Mouse (Mus musculus): ENCODE measurements around the gene Ntrk1. TPM values are rescaled to one million over a fixed set of nuclear protein-coding genes. Genes with fewer than 3 reads are reported as not detected.

Ntrk1 gene
- total RNA-seq, 1 experiment from 2014 or later, result not detected

GRCm38 (mm10) chr3:87795336-87796277, 645 bp upstream of the Ntrk1 start:
- no peak for ATAC-seq (replicated peaks; ENCODE audit: insufficient number of reproducible peaks, low FRiP score, low TSS enrichment, poor library complexity, severe bottlenecking)

- ATAC-seq (replicated peaks; ENCODE audit: insufficient number of reproducible peaks, low FRiP score, low TSS enrichment, poor library complexity, severe bottlenecking), result no peak
Measured at GRCm38 (mm10) chr3:87789768-87790167, 5.2 kb downstream of the Ntrk1 start.

- ATAC-seq (replicated peaks; ENCODE audit: insufficient number of reproducible peaks, low FRiP score, low TSS enrichment, poor library complexity, severe bottlenecking), result no peak
Measured at GRCm38 (mm10) chr3:87789248-87789647, 5.7 kb downstream of the Ntrk1 start.

- ATAC-seq (replicated peaks; ENCODE audit: insufficient number of reproducible peaks, low FRiP score, low TSS enrichment, poor library complexity, severe bottlenecking), result no peak
Measured at GRCm38 (mm10) chr3:87785626-87786214, 9.2 kb downstream of the Ntrk1 start.

- no peak for ATAC-seq (replicated peaks; ENCODE audit: insufficient number of reproducible peaks, low FRiP score, low TSS enrichment, poor library complexity, severe bottlenecking)
Measured at GRCm38 (mm10) chr3:87785156-87785555, 9.8 kb downstream of the Ntrk1 start.

- ATAC-seq (replicated peaks; ENCODE audit: insufficient number of reproducible peaks, low FRiP score, low TSS enrichment, poor library complexity, severe bottlenecking), result no peak
Measured at GRCm38 (mm10) chr3:87783282-87784023, 11.5 kb downstream of the Ntrk1 start.

GRCm38 (mm10) chr3:87779086-87779485, 15.9 kb downstream of the Ntrk1 start:
- no peak for ATAC-seq (replicated peaks; ENCODE audit: insufficient number of reproducible peaks, low FRiP score, low TSS enrichment, poor library complexity, severe bottlenecking)

- ATAC-seq (replicated peaks; ENCODE audit: insufficient number of reproducible peaks, low FRiP score, low TSS enrichment, poor library complexity, severe bottlenecking), result no peak
Measured at GRCm38 (mm10) chr3:87778283-87778682, 16.7 kb downstream of the Ntrk1 start.

- ATAC-seq (replicated peaks; ENCODE audit: insufficient number of reproducible peaks, low FRiP score, low TSS enrichment, poor library complexity, severe bottlenecking), result no peak
Measured at GRCm38 (mm10) chr3:87771088-87771487, 23.9 kb downstream of the Ntrk1 start.

- no peak for ATAC-seq (replicated peaks; ENCODE audit: insufficient number of reproducible peaks, low FRiP score, low TSS enrichment, poor library complexity, severe bottlenecking)
Measured at GRCm38 (mm10) chr3:87770280-87770679, 24.7 kb downstream of the Ntrk1 start.

- ATAC-seq (replicated peaks; ENCODE audit: insufficient number of reproducible peaks, low FRiP score, low TSS enrichment, poor library complexity, severe bottlenecking), result no peak
Measured at GRCm38 (mm10) chr3:87769506-87769905, 25.5 kb downstream of the Ntrk1 start.

GRCm38 (mm10) chr3:87768844-87769243, 26.1 kb downstream of the Ntrk1 start:
- peak; percentile 25; the same call in 1 of the 2 replicates for ATAC-seq (replicated peaks; ENCODE audit: insufficient number of reproducible peaks, low FRiP score, low TSS enrichment, poor library complexity, severe bottlenecking)

GRCm38 (mm10) chr3:87768431-87768830, 26.5 kb downstream of the Ntrk1 start:
- ATAC-seq (replicated peaks; ENCODE audit: insufficient number of reproducible peaks, low FRiP score, low TSS enrichment, poor library complexity, severe bottlenecking), result no peak

GRCm38 (mm10) chr3:87767764-87768163, 27.2 kb downstream of the Ntrk1 start:
- ATAC-seq (replicated peaks; ENCODE audit: insufficient number of reproducible peaks, low FRiP score, low TSS enrichment, poor library complexity, severe bottlenecking), result no peak

- no peak for ATAC-seq (replicated peaks; ENCODE audit: insufficient number of reproducible peaks, low FRiP score, low TSS enrichment, poor library complexity, severe bottlenecking)
Measured at GRCm38 (mm10) chr3:87766284-87766667, 28.7 kb downstream of the Ntrk1 start.

- ATAC-seq (replicated peaks; ENCODE audit: insufficient number of reproducible peaks, low FRiP score, low TSS enrichment, poor library complexity, severe bottlenecking), result no peak
Measured at GRCm38 (mm10) chr3:87765631-87766283, 29.2 kb downstream of the Ntrk1 start.

- ATAC-seq (replicated peaks; ENCODE audit: insufficient number of reproducible peaks, low FRiP score, low TSS enrichment, poor library complexity, severe bottlenecking), result peak; percentile 49
Measured at GRCm38 (mm10) chr3:87765091-87765490, 29.9 kb downstream of the Ntrk1 start.

GRCm38 (mm10) chr3:87764506-87764905, 30.5 kb downstream of the Ntrk1 start:
- no peak for ATAC-seq (replicated peaks; ENCODE audit: insufficient number of reproducible peaks, low FRiP score, low TSS enrichment, poor library complexity, severe bottlenecking)
